Mouse (Mus musculus) ES-Bruce4 (cell line): Measurements from ENCODE around the gene Myo10.

ENCODE experiments used
- CTCF ChIP-seq: IDR thresholded peaks from one replicate; pipeline ENCODE4 v1.8.1; 2011; ENCODE audit warnings: low read depth, low read length
- EP300 ChIP-seq: IDR thresholded peaks from 2 replicates; pipeline ENCODE4 v1.6.1; 2011; ENCODE audit warnings: low read depth, low read length; ENCODE audit not compliant: insufficient read depth

- TF ChIP-seq CTCF (no peak), EP300 (no peak)
Measured at GRCm38 (mm10) chr15:25706874-25707554, 84.7 kb downstream of the Myo10 start.
